Mouse (Mus musculus) forebrain, embryonic 11.5 days (tissue): ENCODE measurements at regions not wholly inside any gene's neighbourhood (a gene's known extent, or its start where the extent isn't known, plus 50 kb on each side); places are given as distances from the start of the nearest gene placed in this dataset.

ENCODE experiments used
- ATAC-seq: fragments of 200-750 bp; cut with Nextera tagmentation; replicated peaks from 2 replicates; pipeline ENCODE4 v1.8.0; 2017; ENCODE audit warnings: moderate TSS enrichment; ENCODE audit not compliant: low FRiP score
- DNase-seq: peaks from one replicate; pipeline ENCODE4 v3.0.0-alpha.2; 2017; ENCODE audit warnings: low spot score
- H3K27ac ChIP-seq: fragments of 300-500 bp; sonication (generic); 2 replicates; pipeline ENCODE4 v1.5.1; 2014; ENCODE audit warnings: low read depth, low read length
- H3K27me3 ChIP-seq: fragments of 300-500 bp; sonication (generic); 2 replicates; pipeline ENCODE4 v1.6.1; 2014; ENCODE audit warnings: mild to moderate bottlenecking, low read length, mixed read lengths; ENCODE audit not compliant: control insufficient read depth, insufficient read depth
- H3K36me3 ChIP-seq: fragments of 300-500 bp; sonication (generic); 2 replicates; pipeline ENCODE4 v1.6.1; 2014; ENCODE audit warnings: mild to moderate bottlenecking, low read length, moderate library complexity, mixed read lengths; ENCODE audit not compliant: control insufficient read depth, insufficient read depth
- H3K4me1 ChIP-seq: fragments of 300-500 bp; sonication (generic); replicated peaks from 2 replicates; pipeline ENCODE4 v1.6.1; 2014; ENCODE audit warnings: low read length, mixed read lengths; ENCODE audit not compliant: control insufficient read depth, insufficient read depth
- H3K4me2 ChIP-seq: fragments of 300-500 bp; sonication (generic); 2 replicates; pipeline ENCODE4 v1.6.1; 2014; ENCODE audit warnings: low read depth, mild to moderate bottlenecking, low read length, moderate library complexity, mixed read lengths; ENCODE audit not compliant: severe bottlenecking
- H3K4me3 ChIP-seq: fragments of 300-500 bp; sonication (generic); 2 replicates; pipeline ENCODE4 v1.5.1; 2014; ENCODE audit warnings: low read depth, low read length
- H3K9ac ChIP-seq: fragments of 300-500 bp; sonication (generic); 2 replicates; pipeline ENCODE4 v1.6.1; 2014; ENCODE audit warnings: low read length
- H3K9me3 ChIP-seq: fragments of 300-500 bp; sonication (generic); 2 replicates; pipeline ENCODE4 v1.6.1; 2016; ENCODE audit warnings: low read length, mixed read lengths; ENCODE audit not compliant: control insufficient read depth
- WGBS: fragments of 180-500 bp; shearing (Covaris S2); extraction: QIAGEN DNeasy Blood & Tissue Kit; methylation state at CpG from one replicate; pipeline ENCODE4 v1.1.7; 2014; 5-methylcytosine and 5-hydroxymethylcytosine counted together

- ATAC-seq (no peak), DNase-seq (no peak)
- H3K36me3 ChIP-seq = no peaks in the 10 kb centered on the region
- no peak overlapping the region for H3K4me3 ChIP-seq
- no peak overlapping the region for H3K27ac ChIP-seq
- no peaks in the 10 kb centered on the region for H3K27me3 ChIP-seq
- WGBS = 63% methylated on average over 8 of the region's 8 CpGs
- no peaks in the 10 kb centered on the region for H3K4me1 ChIP-seq
- H3K9me3 ChIP-seq = no peaks in the 10 kb centered on the region
- H3K9ac ChIP-seq = no peak overlapping the region
- H3K4me2 ChIP-seq = no peak overlapping the region
Observed at GRCm38 (mm10) chr16:86261612-86262011, 360.0 kb upstream of the Adamts5 start.

DNA sequence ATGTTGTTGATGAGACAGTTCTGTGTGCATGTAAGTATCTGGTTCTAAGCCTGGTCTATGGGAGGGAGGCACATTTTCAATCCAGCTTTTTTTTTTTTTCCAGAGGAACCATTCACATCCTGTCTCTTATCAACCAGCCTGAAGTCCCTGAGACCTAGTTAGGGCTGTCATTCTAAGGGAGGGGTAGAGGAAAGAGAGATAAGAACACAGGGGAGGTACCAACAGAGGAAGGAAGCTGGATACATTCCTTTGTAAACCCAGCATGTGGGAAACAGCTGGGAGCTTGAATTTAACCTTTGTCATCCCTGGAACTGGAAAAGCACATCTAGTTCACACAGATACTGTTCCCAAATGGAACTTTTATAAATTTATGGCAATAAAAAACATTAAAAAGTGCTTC is 351.0 kb upstream of the Adamts5 start:
- H3K4me2 ChIP-seq = no peak overlapping the region
- H3K27ac ChIP-seq = no peak overlapping the region
- H3K36me3 ChIP-seq = no peaks in the 10 kb centered on the region
- H3K9me3 ChIP-seq = no peaks in the 10 kb centered on the region
- ATAC-seq = no peak
- H3K9ac ChIP-seq = no peak overlapping the region
- H3K27me3 ChIP-seq = no peaks in the 10 kb centered on the region
- DNase-seq = no peak
- no peak overlapping the region for H3K4me3 ChIP-seq
- no peaks in the 10 kb centered on the region for H3K4me1 ChIP-seq

DNA sequence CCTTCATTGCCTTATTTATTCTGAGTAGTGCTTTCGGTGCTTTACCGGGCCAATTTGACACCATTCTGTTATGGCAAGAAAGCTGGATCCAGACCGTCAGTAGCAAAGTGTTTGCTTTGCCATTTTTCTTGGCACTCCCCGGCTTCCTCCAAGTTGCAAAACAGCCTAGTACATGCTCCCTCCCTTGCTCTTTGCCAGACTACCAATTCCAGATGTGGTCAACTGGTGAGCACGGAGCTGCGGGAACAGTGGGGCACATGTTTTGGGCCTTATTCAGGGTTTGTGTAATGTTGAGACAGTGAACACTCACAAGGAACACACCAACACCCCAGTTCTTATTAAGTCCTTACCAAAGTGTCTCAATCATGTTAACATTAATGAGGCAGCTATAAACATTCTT is 348.4 kb upstream of the Adamts5 start:
- Histone ChIP-seq H3K4me2 (no peak overlapping the region), H3K4me1 (no peaks in the 10 kb centered on the region), H3K9ac (no peak overlapping the region), H3K27ac (no peak overlapping the region), H3K4me3 (no peak overlapping the region), H3K27me3 (no peaks in the 10 kb centered on the region), H3K9me3 (no peaks in the 10 kb centered on the region), H3K36me3 (no peaks in the 10 kb centered on the region)
- ATAC-seq (no peak), DNase-seq (no peak)
- WGBS = 86% methylated on average over 6 of the region's 6 CpGs

- Histone ChIP-seq H3K9me3 (no peaks in the 10 kb centered on the region), H3K4me1 (no peaks in the 10 kb centered on the region), H3K4me2 (no peak overlapping the region), H3K27ac (no peak overlapping the region), H3K9ac (no peak overlapping the region), H3K36me3 (no peaks in the 10 kb centered on the region), H3K4me3 (no peak overlapping the region), H3K27me3 (no peaks in the 10 kb centered on the region)
- DNase-seq = no peak
- no peak for ATAC-seq
- 75% methylated on average over 2 of the region's 2 CpGs for WGBS
Observed at GRCm38 (mm10) chr16:86244191-86244590, 342.6 kb upstream of the Adamts5 start.

- no peaks in the 10 kb centered on the region for H3K4me1 ChIP-seq
- no peaks in the 10 kb centered on the region for H3K36me3 ChIP-seq
- H3K27me3 ChIP-seq = no peaks in the 10 kb centered on the region
- ATAC-seq (no peak), DNase-seq (no peak)
- no peak overlapping the region for H3K4me2 ChIP-seq
- H3K9ac ChIP-seq = no peak overlapping the region
- H3K27ac ChIP-seq = no peak overlapping the region
- 89% methylated on average over 3 of the region's 3 CpGs for WGBS
- H3K4me3 ChIP-seq = no peak overlapping the region
- H3K9me3 ChIP-seq = no peaks in the 10 kb centered on the region
Observed at GRCm38 (mm10) chr16:86242766-86243510, 341.3 kb upstream of the Adamts5 start.

DNA sequence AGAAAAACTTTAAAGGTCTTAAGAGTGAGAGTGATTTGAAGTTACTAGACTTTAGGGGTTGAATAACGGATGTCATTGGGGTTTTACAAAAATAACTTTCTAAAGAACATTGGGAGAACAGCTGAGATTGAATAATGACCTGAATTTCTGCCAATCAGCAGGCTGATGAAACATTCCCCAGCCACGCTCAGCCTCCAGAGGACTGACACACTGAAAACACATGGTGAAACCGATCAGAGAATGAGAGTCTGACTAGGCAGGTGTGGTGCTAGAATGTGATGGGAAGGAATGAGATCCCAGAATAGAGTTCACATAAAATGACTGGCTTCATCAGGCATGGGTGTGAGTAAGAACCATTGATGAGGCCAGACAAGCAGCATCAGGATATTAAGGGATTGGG is 321.4 kb upstream of the Adamts5 start:
- ATAC-seq = no peak
- Histone ChIP-seq H3K4me2 (no peak overlapping the region), H3K36me3 (no peaks in the 10 kb centered on the region), H3K9ac (no peak overlapping the region), H3K4me3 (no peak overlapping the region), H3K27ac (no peak overlapping the region), H3K4me1 (no peaks in the 10 kb centered on the region), H3K27me3 (no peaks in the 10 kb centered on the region), H3K9me3 (no peaks in the 10 kb centered on the region)
- WGBS = 84% methylated on average over 3 of the region's 3 CpGs
- DNase-seq = no peak

DNA sequence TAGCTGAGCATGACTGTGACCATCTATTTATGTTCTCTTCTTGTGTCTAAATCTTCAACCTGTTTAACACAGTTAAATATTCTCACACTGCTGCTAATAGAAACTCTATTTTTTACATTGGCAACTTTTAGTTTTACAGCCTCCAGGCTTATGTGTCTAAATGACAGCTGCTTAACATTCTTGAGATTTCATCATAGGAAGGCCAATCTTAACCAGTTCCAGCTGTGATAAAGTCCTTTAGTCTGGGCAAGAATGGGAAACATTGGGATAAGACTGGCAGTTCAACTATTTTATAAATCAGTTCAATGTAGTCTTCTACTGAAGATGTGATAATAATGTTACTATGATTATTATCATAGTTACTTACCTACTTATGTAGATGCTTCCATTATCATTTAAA is 308.9 kb upstream of the Adamts5 start:
- Histone ChIP-seq H3K27ac (no peak overlapping the region), H3K4me2 (no peak overlapping the region), H3K4me1 (no peaks in the 10 kb centered on the region), H3K36me3 (no peaks in the 10 kb centered on the region), H3K9me3 (no peaks in the 10 kb centered on the region), H3K4me3 (no peak overlapping the region), H3K27me3 (no peaks in the 10 kb centered on the region), H3K9ac (no peak overlapping the region)
- no peak for ATAC-seq
- DNase-seq = no peak

DNA sequence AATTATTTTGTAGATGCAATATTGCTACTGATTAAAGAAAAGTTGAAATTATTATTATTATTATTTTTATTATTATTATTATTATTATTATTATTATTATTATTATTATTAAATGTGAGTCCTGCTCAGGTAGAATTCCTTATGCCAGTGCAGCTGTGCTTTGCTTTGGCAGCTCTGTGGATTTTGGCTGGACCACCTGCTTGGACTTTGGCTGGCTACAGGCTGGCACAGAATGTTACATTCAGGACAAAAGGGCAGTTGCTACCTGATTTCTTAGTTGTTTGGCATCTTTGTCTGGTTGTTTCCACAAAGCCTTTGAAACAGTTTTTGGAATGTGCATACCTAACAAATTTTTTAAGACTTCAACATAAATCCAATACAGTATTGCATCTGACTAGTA is 307.7 kb upstream of the Adamts5 start:
- no peaks in the 10 kb centered on the region for H3K27me3 ChIP-seq
- no peak for ATAC-seq

DNA sequence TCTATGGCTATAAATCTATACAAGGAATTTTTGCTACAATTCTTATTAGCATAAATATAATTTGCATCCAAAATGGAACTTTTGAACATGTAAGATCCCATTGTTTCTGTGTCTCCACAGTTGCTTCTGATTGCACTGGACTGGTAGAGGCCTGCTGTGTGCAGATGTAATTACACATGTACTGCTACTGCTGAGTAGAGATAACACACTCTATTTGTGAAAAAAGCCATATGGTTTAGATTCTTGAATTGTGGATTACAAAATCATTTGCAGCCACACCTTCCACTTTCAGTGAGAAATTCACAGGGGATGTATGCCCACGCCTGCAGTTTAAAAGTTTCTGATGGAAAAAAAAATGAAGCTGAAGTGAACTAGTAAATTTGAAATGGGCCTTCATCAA is 288.2 kb upstream of the Adamts5 start:
- no peaks in the 10 kb centered on the region for H3K36me3 ChIP-seq
- no peaks in the 10 kb centered on the region for H3K9me3 ChIP-seq
- H3K27ac ChIP-seq = no peak overlapping the region
- DNase-seq = no peak
- ATAC-seq = no peak
- no peak overlapping the region for H3K4me3 ChIP-seq
- no peak overlapping the region for H3K4me2 ChIP-seq
- H3K4me1 ChIP-seq = no peaks in the 10 kb centered on the region
- no peaks in the 10 kb centered on the region for H3K27me3 ChIP-seq
- no peak overlapping the region for H3K9ac ChIP-seq
- 85% methylated on average over 1 of the region's 1 CpGs for WGBS

More for the DNA sequence above, 307.7 kb upstream of the Adamts5 start:
- Histone ChIP-seq H3K4me1 (no peaks in the 10 kb centered on the region), H3K4me2 (no peak overlapping the region), H3K9me3 (no peaks in the 10 kb centered on the region), H3K27ac (no peak overlapping the region), H3K4me3 (no peak overlapping the region), H3K9ac (no peak overlapping the region), H3K36me3 (no peaks in the 10 kb centered on the region)
- no peak for DNase-seq
